13 mouse cellular contexts compared by ENCODE assay signal in the genomic region with DNA sequence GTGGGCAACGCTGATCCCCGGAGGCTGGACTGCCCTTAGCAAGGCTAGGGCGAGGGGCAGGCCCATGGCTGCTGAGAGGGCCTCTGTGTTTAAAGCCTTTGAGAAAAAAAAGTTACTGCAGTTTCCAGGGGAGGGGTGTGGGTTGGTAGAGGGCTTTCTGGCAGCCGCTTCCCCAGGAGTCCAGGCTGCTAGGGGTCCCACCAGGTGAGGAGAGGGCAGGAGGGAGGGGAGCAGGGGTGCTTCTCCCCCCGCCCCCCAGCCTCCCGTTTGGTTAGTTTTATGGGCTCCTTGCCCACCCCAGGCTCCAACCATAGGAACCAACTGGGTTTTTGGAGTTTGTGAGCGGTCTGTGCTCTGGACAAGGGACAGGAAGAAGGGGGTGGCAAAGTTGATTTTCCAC. TPM values are rescaled to one million over a fixed set of nuclear protein-coding genes. Genes with fewer than 3 reads are reported as not detected.
DNase-seq lines count a peak whose midpoint lies in the region; ATAC-seq and TF ChIP-seq lines count a peak whose summit lies in the region.
"Had no signal": no experiment of that assay in that cellular context is flagged by ENCODE, and none has a peak within 500 bp of the region (broad histone marks: within the 10 kb centered on the region; RNA-seq: fewer than 3 reads in every experiment).

No protein-coding gene starts in this region.

- no peak for TF ChIP-seq EP300 in liver, embryonic 14.5 days (IDR thresholded peaks at IDR 0.05; ENCODE audit: low read depth)

- no peak for DNase-seq in hindbrain, embryonic 14.5 days (ENCODE audit: low spot score)
- peak; percentile 8 for DNase-seq in brain, adult 2 months (ENCODE audit: low read depth, low spot score)
- DNase-seq in liver, embryonic 14.5 days (ENCODE audit: low read depth in 3 of 3, low spot score in 3 of 3), result no peak
- DNase-seq in left cerebral cortex, adult 8-10 months (ENCODE audit: low spot score in 2 of 2), result no peak
- DNase-seq in layer of hippocampus, postnatal 36 days, result no peak
- DNase-seq: gastrocnemius, postnatal 14 days; kidney, adult 9 months; lung, postnatal 36 days had no signal

- peak overlapping the region; percentile 3; the same call in 1 of the 2 replicates for H3K27ac ChIP-seq in hindbrain, embryonic 15.5 days (replicated peaks)
- H3K27ac ChIP-seq in hindbrain, embryonic 14.5 days, result no peak overlapping the region
- H3K27ac ChIP-seq in forebrain, embryonic 16.5 days (ENCODE audit: low read length), result peak overlapping the region; percentile 58
- H3K27ac ChIP-seq in liver, embryonic 14.5 days, result peak overlapping the region; percentile 83
- H3K27ac ChIP-seq: heart, embryonic 15.5 days had no signal

- H3K4me1 ChIP-seq in hindbrain, embryonic 15.5 days (replicated peaks), result peaks cover 63% of the 10 kb centered on the region
- peaks cover 19% of the 10 kb centered on the region; the same call in 1 of the 2 replicates for H3K4me1 ChIP-seq in hindbrain, embryonic 14.5 days (replicated peaks; ENCODE audit: control insufficient read depth, insufficient read depth, low read length)
- H3K4me1 ChIP-seq in forebrain, embryonic 16.5 days (replicated peaks; ENCODE audit: control insufficient read depth, insufficient read depth, low read length), result peaks cover 75% of the 10 kb centered on the region
- H3K4me1 ChIP-seq in liver, embryonic 14.5 days (replicated peaks; ENCODE audit: control insufficient read depth in 2 of 2, insufficient read depth in 2 of 2, low read length in 1 of 2), result peaks cover 35 to 41% of the 10 kb centered on the region in 2 experiments

- no peaks in the 10 kb centered on the region for H3K27me3 ChIP-seq in hindbrain, embryonic 15.5 days
- no peaks in the 10 kb centered on the region for H3K27me3 ChIP-seq in hindbrain, embryonic 14.5 days (ENCODE audit: control insufficient read depth, insufficient read depth, low read length)
- no peaks in the 10 kb centered on the region for H3K27me3 ChIP-seq in forebrain, embryonic 16.5 days (replicated peaks; ENCODE audit: control insufficient read depth, insufficient read depth, low read length)
- H3K27me3 ChIP-seq in liver, embryonic 14.5 days (ENCODE audit: control insufficient read depth, insufficient read depth, low read length), result no peaks in the 10 kb centered on the region
- H3K27me3 ChIP-seq: Patski had no signal

- H3K4me2 ChIP-seq in hindbrain, embryonic 15.5 days, result no peak overlapping the region
- H3K4me2 ChIP-seq in hindbrain, embryonic 14.5 days (replicated peaks), result no peak overlapping the region
- H3K4me2 ChIP-seq in forebrain, embryonic 16.5 days (ENCODE audit: low read length), result peak overlapping the region; percentile 48
- peak overlapping the region; percentile 89 for H3K4me2 ChIP-seq in liver, embryonic 14.5 days (ENCODE audit: low read depth)
- H3K4me2 ChIP-seq: midbrain, embryonic 12.5 days had no signal

- TF ChIP-seq CTCF in liver, embryonic 14.5 days (IDR thresholded peaks at IDR 0.05; ENCODE audit: low read depth), result no peak

- no peak overlapping the region for H3K9ac ChIP-seq in hindbrain, embryonic 15.5 days
- H3K9ac ChIP-seq in hindbrain, embryonic 14.5 days, result no peak overlapping the region
- 0 out of 2 replicates have a peak overlapping the region, but pooled peaks have one; percentile 28 for H3K9ac ChIP-seq in forebrain, embryonic 16.5 days (replicated peaks; ENCODE audit: low read depth, low read length)
- H3K9ac ChIP-seq in liver, embryonic 14.5 days (replicated peaks), result peak overlapping the region; percentile 76
- H3K9ac ChIP-seq: midbrain, embryonic 12.5 days had no signal

- WGBS in hindbrain, embryonic 15.5 days, result 50% methylated on average over 7 of the region's 7 CpGs
- WGBS in hindbrain, embryonic 14.5 days, result 50% methylated on average over 7 of the region's 7 CpGs
- 43% methylated on average over 7 of the region's 7 CpGs for WGBS in forebrain, embryonic 16.5 days
- 52% methylated on average over 7 of the region's 7 CpGs for WGBS in liver, embryonic 14.5 days (ENCODE audit: insufficient replicate concordance)

- ATAC-seq in hindbrain, embryonic 15.5 days (ENCODE audit: low FRiP score, low read depth), result no peak
- ATAC-seq in hindbrain, embryonic 14.5 days (ENCODE audit: low FRiP score), result no peak
- ATAC-seq in forebrain, embryonic 16.5 days, result no peak
- ATAC-seq in liver, embryonic 14.5 days (ENCODE audit: insufficient read depth), result no peak
- ATAC-seq: Patski had no signal

- H3K4me3 ChIP-seq in hindbrain, embryonic 15.5 days, result no peak overlapping the region
- H3K4me3 ChIP-seq in hindbrain, embryonic 14.5 days (replicated peaks; ENCODE audit: low read length), result no peak overlapping the region
- H3K4me3 ChIP-seq in forebrain, embryonic 16.5 days (replicated peaks; ENCODE audit: low read length), result no peak overlapping the region
- no peak overlapping the region for H3K4me3 ChIP-seq in liver, embryonic 14.5 days (ENCODE audit: insufficient read depth in 1 of 2, low read depth in 2 of 2, low read length in 2 of 2)
- H3K4me3 ChIP-seq: midbrain, embryonic 12.5 days had no signal

- no peaks in the 10 kb centered on the region for H3K9me3 ChIP-seq in hindbrain, embryonic 15.5 days
- H3K9me3 ChIP-seq in hindbrain, embryonic 14.5 days (ENCODE audit: control insufficient read depth, low read length), result no peaks in the 10 kb centered on the region
- H3K9me3 ChIP-seq in forebrain, embryonic 16.5 days (ENCODE audit: control insufficient read depth, low read length), result no peaks in the 10 kb centered on the region
- no peaks in the 10 kb centered on the region for H3K9me3 ChIP-seq in liver, embryonic 14.5 days (ENCODE audit: control insufficient read depth, low read length)
- H3K9me3 ChIP-seq: heart, embryonic 15.5 days; midbrain, embryonic 12.5 days had no signal

- H3K36me3 ChIP-seq in hindbrain, embryonic 15.5 days, result peaks cover 24% of the 10 kb centered on the region
- H3K36me3 ChIP-seq in hindbrain, embryonic 14.5 days (replicated peaks; ENCODE audit: control insufficient read depth, insufficient read depth), result peaks cover 55% of the 10 kb centered on the region
- H3K36me3 ChIP-seq in forebrain, embryonic 16.5 days (ENCODE audit: control insufficient read depth, insufficient read depth), result peaks cover 19% of the 10 kb centered on the region; the same call in 1 of the 2 replicates
- H3K36me3 ChIP-seq in liver, embryonic 14.5 days (replicated peaks; ENCODE audit: control insufficient read depth, insufficient read depth, low read depth), result no peaks in the 10 kb centered on the region
- H3K36me3 ChIP-seq: heart, embryonic 15.5 days had no signal

RNA-seq across cellular contexts. Expression of gene Zfhx2, which starts 30.3 kb away (rescaled TPM):
- polyA plus RNA-seq in hindbrain, embryonic 15.5 days (2015; fragmentation: Nextera tagmentation; extraction: Ambion mirVana), result 24.0 and 24.9 TPM in 2 replicates
- polyA plus RNA-seq in hindbrain, embryonic 14.5 days (2014; fragmentation: Nextera tagmentation; extraction: Ambion mirVana), result 17.8 and 21.5 TPM in 2 replicates
- polyA plus RNA-seq in forebrain, embryonic 16.5 days (2015; fragmentation: Nextera tagmentation; extraction: Ambion mirVana), result 21.5 and 32.9 TPM in 2 replicates
- polyA plus RNA-seq in liver, embryonic 14.5 days (2012; rRNA removed), result 0.26 and 0.29 TPM in 2 replicates
- polyA plus RNA-seq in liver, embryonic 14.5 days (2014; fragmentation: Nextera tagmentation; extraction: Ambion mirVana), result 0.61 and 0.62 TPM in 2 replicates
- 10 to 100 TPM; 36.0 to 41.7 (median 38.6) TPM for total RNA-seq in left cerebral cortex, adult 8-10 months (2022)
- total RNA-seq in layer of hippocampus, postnatal 36 days (2021), result 10 to 100 TPM; 52.0 to 64.3 TPM

RNA-seq across cellular contexts. Expression of gene Thtpa, which starts 32.7 kb away (rescaled TPM):
- 29.4 and 32.6 TPM in 2 replicates for polyA plus RNA-seq in hindbrain, embryonic 15.5 days (2015; fragmentation: Nextera tagmentation; extraction: Ambion mirVana)
- polyA plus RNA-seq in hindbrain, embryonic 14.5 days (2014; fragmentation: Nextera tagmentation; extraction: Ambion mirVana), result 30.4 and 30.7 TPM in 2 replicates
- polyA plus RNA-seq in forebrain, embryonic 16.5 days (2015; fragmentation: Nextera tagmentation; extraction: Ambion mirVana), result 55.2 and 56.6 TPM in 2 replicates
- 2.0 and 2.6 TPM in 2 replicates for polyA plus RNA-seq in liver, embryonic 14.5 days (2012; rRNA removed)
- 4.3 and 4.6 TPM in 2 replicates for polyA plus RNA-seq in liver, embryonic 14.5 days (2014; fragmentation: Nextera tagmentation; extraction: Ambion mirVana)
- 10 to 100 TPM; 26.2 to 31.5 (median 26.4) TPM for total RNA-seq in left cerebral cortex, adult 8-10 months (2022)
- total RNA-seq in layer of hippocampus, postnatal 36 days (2021), result 10 to 100 TPM; 18.2 to 19.6 TPM

RNA-seq across cellular contexts. Expression of gene Ap1g2, which starts 44.5 kb away (rescaled TPM):
- 7.3 and 7.9 TPM in 2 replicates for polyA plus RNA-seq in hindbrain, embryonic 15.5 days (2015; fragmentation: Nextera tagmentation; extraction: Ambion mirVana)
- 6.3 and 8.6 TPM in 2 replicates for polyA plus RNA-seq in hindbrain, embryonic 14.5 days (2014; fragmentation: Nextera tagmentation; extraction: Ambion mirVana)
- polyA plus RNA-seq in forebrain, embryonic 16.5 days (2015; fragmentation: Nextera tagmentation; extraction: Ambion mirVana), result 13.3 and 16.5 TPM in 2 replicates
- polyA plus RNA-seq in liver, embryonic 14.5 days (2012; rRNA removed), result 12.7 and 13.4 TPM in 2 replicates
- polyA plus RNA-seq in liver, embryonic 14.5 days (2014; fragmentation: Nextera tagmentation; extraction: Ambion mirVana), result 18.6 and 21.2 TPM in 2 replicates
- 10 to 100 TPM in 3 of 4 experiments, 1 to 10 TPM in 1; 9.1 to 12.7 (median 12.1) TPM for total RNA-seq in left cerebral cortex, adult 8-10 months (2022)
- total RNA-seq in layer of hippocampus, postnatal 36 days (2021), result 10 to 100 TPM; 17.4 to 19.2 TPM

RNA-seq across cellular contexts. Expression of gene Ngdn, which starts 46.6 kb away (rescaled TPM):
- 47.3 and 50.1 TPM in 2 replicates for polyA plus RNA-seq in hindbrain, embryonic 15.5 days (2015; fragmentation: Nextera tagmentation; extraction: Ambion mirVana)
- 42.6 and 43.1 TPM in 2 replicates for polyA plus RNA-seq in hindbrain, embryonic 14.5 days (2014; fragmentation: Nextera tagmentation; extraction: Ambion mirVana)
- polyA plus RNA-seq in forebrain, embryonic 16.5 days (2015; fragmentation: Nextera tagmentation; extraction: Ambion mirVana), result 58.8 and 61.2 TPM in 2 replicates
- 14.4 and 31.0 TPM in 2 replicates for polyA plus RNA-seq in liver, embryonic 14.5 days (2012; rRNA removed)
- polyA plus RNA-seq in liver, embryonic 14.5 days (2014; fragmentation: Nextera tagmentation; extraction: Ambion mirVana), result 36.0 and 39.6 TPM in 2 replicates
- total RNA-seq in left cerebral cortex, adult 8-10 months (2022), result 10 to 100 TPM; 30.2 to 34.4 (median 32.0) TPM
- total RNA-seq in layer of hippocampus, postnatal 36 days (2021), result 10 to 100 TPM; 30.7 to 33.8 TPM

RNA-seq across cellular contexts. Expression of gene Jph4, which starts 54.9 kb away (rescaled TPM):
- polyA plus RNA-seq in hindbrain, embryonic 15.5 days (2015; fragmentation: Nextera tagmentation; extraction: Ambion mirVana), result 33.6 and 40.7 TPM in 2 replicates
- 35.4 and 42.7 TPM in 2 replicates for polyA plus RNA-seq in hindbrain, embryonic 14.5 days (2014; fragmentation: Nextera tagmentation; extraction: Ambion mirVana)
- 33.6 and 45.1 TPM in 2 replicates for polyA plus RNA-seq in forebrain, embryonic 16.5 days (2015; fragmentation: Nextera tagmentation; extraction: Ambion mirVana)
- 0.04 and 0.15 TPM in 2 replicates for polyA plus RNA-seq in liver, embryonic 14.5 days (2012; rRNA removed)
- polyA plus RNA-seq in liver, embryonic 14.5 days (2014; fragmentation: Nextera tagmentation; extraction: Ambion mirVana), result 0.04 TPM in 1 of 2 replicates, not detected in the other
- 100 to 1,000 TPM; 289 to 301 (median 292) TPM for total RNA-seq in left cerebral cortex, adult 8-10 months (2022)
- total RNA-seq in layer of hippocampus, postnatal 36 days (2021), result 100 to 1,000 TPM; 447 to 471 TPM

Comparison
In these comparisons a context has a peak if more than half of its experiments do, and no peak if none do; other contexts are left out.
1. H3K4me2 ChIP-seq: peak in forebrain, embryonic 16.5 days (single experiment) and liver, embryonic 14.5 days (single experiment); none in hindbrain, embryonic 15.5 days (single experiment) and hindbrain, embryonic 14.5 days (single experiment).
2. H3K9ac ChIP-seq: peak in forebrain, embryonic 16.5 days (single experiment) and liver, embryonic 14.5 days (single experiment); none in hindbrain, embryonic 15.5 days (single experiment) and hindbrain, embryonic 14.5 days (single experiment).
3. RNA of gene Zfhx2, which starts 30.3 kb away (polyA plus RNA-seq): 21.5 to 32.9 TPM in forebrain, embryonic 16.5 days, 24.0 to 24.9 TPM in hindbrain, embryonic 15.5 days and 17.8 to 21.5 TPM in hindbrain, embryonic 14.5 days; 0.26 to 0.62 TPM in liver, embryonic 14.5 days; every median in the first group is over 10 times any median in the second.